Mouse (Mus musculus) lung, postnatal 36 days (tissue): Measurements from ENCODE around the gene Rhoh.
A peak's percentile ranks its signal among the peaks of the same experiment; 100 is the strongest.

Experiments
- DNase-seq: peaks from one replicate; pipeline ENCODE4 v3.0.0; 2022; ENCODE audit warnings: mixed read lengths

The Rhoh gene

GRCm38 (mm10) chr5:65860281-65861000 is 572 bp upstream of the Rhoh start:
- peak; percentile 55 for DNase-seq

DNA sequence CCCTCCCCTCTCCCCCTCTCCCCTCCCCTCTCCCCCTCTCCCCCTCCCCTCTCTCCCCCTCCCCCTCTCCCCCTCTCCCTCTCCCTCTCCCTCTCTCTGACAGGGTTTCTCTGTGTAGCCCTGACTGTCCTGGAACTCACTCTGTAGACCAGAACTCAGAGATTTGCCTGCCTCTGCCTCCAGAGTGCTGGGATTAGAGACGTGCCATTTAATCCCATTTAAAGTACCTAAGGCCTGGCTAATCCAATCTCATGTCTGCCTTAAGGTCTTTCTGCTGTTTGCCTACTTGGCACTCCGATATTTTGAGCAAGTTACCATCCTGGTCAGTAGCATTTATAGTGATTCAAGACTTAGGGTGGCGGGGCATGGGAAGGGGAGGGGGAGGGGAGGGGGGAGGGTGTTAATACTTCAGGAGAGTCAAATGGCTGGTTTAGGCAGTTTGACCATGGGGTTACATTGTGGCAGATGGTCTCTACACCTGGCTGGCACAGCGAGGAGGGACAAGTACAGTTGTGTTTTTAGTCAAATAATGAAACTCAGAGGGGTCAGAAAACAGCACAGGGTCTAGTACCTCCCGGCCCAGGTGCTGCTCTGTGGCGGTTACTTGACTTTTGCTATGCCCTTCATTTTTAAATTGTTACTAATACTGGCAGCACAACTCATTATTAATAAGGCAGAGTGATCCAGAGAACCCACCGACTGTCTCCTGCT is 1.4 kb downstream of the Rhoh start:
- DNase-seq = no peak

DNA sequence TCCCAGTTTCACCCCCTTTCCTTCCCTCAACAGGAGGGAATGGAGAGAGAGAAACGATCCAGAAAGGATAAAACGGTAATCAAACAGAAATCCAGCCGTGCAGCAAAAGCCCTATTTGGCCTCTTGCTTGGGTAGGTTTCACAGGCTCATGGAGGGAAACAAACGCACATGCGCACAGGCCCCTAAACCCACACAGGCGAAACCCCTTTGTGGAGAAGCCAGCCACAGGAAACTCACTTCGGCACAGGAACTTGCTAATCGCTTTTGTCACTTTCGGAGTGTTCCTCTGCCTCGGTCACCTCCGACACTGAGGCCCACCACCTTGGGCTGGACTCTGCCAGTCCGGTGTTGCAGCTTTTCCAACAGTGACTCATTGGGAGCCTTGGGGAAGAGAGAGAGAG is 2.3 kb downstream of the Rhoh start:
- DNase-seq = peak; percentile 72

DNA sequence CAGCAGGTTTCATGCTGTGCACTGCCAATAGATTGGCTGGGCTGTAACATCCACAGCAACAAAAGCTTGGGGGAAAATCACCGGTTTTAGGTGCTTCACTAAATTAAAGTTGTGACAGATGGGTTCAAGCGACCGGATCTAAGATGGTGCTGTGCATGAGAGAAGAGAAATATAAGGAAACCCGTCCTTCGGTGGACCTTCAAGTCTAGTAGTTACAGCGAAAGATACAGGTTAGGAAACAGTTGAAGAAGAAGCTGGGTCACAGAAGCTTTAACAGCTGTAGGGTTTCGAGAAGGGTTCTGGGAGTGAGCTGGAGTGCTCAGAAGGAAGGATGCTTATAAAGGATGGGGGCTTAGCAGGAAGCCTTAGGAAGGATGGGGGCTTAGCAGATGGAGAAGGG is 3.5 kb downstream of the Rhoh start:
- no peak for DNase-seq

- no peak for DNase-seq
Measured at GRCm38 (mm10) chr5:65864946-65865345, 3.9 kb downstream of the Rhoh start.

- no peak for DNase-seq
Measured at GRCm38 (mm10) chr5:65866591-65866990, 5.6 kb downstream of the Rhoh start.

GRCm38 (mm10) chr5:65867380-65868116 is 6.5 kb downstream of the Rhoh start:
- peak; percentile 59 for DNase-seq

DNA sequence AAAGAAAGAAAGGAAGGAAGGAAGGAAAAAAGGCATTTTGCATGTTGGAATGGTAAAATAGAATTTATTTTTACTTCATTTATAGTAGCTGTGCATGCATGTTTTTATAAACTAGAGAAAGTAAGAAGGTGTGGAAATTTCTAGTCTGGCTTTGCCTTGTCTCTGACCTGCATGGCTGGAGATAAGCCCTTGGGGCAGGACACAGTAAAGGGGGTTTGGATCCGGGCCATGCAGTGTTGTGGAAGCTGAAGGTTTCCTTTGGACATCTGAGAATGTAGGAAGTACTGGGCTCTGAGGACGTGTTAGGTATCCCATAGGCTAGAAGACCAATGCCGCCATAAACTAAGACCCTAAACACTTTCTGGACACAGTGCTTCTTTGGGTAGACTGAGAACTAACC is 7.4 kb downstream of the Rhoh start:
- DNase-seq = no peak

GRCm38 (mm10) chr5:65869660-65870059 is 8.6 kb downstream of the Rhoh start:
- DNase-seq = no peak

- DNase-seq = no peak
Measured at GRCm38 (mm10) chr5:65871276-65871875, 10.4 kb downstream of the Rhoh start.

DNA sequence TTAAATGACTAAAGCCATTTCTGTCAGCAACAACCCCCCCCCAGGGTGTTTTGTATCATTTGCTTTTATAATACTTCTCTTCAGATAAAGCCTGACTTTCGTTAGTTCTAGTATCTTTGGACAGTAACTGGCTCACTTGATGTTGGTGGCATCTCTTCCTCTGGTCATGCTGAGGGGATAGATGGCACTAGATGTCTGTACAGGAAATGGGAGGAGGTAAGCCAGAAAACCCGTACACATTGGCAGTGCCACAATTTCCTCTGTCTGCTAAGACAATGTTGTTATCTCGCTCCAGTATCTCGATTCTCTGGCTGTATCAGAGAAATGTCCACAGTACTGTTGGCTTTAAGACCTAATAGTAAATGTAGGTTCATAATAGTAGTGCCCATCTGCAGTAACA is 12.2 kb downstream of the Rhoh start:
- no peak for DNase-seq

DNA sequence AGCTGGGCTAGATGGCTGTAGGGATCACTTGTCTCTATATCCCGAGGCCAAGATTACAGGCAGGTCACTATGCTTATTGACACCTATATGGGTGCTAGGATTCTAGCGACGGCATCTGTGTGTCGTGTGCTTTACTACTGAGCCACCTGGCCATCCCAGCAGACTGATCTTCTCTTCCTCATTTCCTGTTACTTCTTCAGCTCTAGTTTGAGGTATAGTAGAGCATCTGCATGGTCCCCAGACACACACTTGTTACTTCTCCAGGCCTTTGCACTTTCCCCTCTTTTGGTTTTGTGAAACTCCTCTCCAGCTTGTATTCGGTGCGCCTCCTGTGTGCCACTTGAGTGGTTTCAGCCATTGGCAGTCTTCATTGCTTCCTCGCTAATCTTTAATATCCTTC is 14.3 kb downstream of the Rhoh start:
- DNase-seq = no peak

DNA sequence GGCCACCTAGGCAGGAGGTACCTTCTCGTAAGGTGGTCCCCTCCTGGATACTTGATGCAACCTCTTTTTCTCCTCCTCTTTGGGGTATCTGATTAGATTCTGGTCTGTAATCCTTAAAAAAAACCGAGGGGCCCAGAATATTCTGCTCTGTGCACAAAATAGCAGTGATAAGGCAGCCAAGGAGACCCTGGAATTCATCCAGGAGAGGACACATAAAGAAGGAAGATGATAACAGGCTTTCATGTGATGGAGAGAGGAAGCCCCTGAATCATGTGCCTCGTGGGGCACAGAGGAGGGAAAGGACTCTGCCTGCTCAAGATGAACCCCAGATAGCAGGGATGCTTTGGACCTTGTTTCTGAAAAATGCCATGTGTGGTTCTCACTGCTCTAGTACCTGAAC is 17.4 kb downstream of the Rhoh start:
- DNase-seq = no peak

DNA sequence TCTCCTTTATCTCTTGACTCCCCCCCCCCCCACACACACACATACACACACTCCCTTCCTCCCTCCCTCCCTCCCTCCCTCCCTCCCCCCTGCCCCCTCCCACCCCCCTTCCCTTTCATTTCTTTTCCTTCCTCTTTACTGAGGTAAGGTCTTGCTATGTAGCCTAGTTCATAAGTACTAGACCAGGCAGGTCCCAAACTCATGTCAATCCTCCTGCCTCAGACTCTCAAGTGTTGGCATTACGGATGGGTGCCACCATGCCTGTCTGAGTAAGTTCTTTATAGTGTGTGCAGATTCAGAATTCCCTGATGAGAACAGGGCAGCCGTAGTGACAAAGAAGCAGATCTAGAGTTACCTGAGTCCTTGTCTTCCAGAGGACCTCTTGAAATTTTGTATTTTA is 20.2 kb downstream of the Rhoh start:
- DNase-seq = no peak

- DNase-seq = no peak
Measured at GRCm38 (mm10) chr5:65882476-65883205, 21.6 kb downstream of the Rhoh start.

- peak; percentile 26 for DNase-seq
Measured at GRCm38 (mm10) chr5:65883355-65883754, 22.3 kb downstream of the Rhoh start.

GRCm38 (mm10) chr5:65885699-65886443 is 24.9 kb downstream of the Rhoh start:
- no peak for DNase-seq

- no peak for DNase-seq
Measured at GRCm38 (mm10) chr5:65888102-65888501, 27.1 kb downstream of the Rhoh start.

DNA sequence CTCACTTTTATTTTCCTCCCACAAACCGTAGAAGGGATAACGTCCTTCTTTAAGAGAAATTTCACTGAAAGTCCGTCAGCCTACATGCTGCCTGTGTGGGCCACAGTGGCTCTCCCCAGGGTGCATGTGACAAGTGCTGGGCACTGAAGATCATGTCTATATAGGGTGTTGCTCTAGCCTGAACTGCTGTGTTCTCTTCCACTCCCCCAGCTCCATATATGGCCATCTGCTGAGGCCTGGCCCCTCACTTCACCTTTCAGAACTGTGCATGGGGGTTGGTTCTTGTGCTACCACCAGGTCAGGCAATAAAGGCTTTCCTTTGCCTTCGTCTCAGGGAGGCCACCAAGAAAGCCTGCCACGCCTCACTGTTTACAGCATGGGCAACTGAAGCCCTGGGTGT is 28.0 kb downstream of the Rhoh start:
- peak; percentile 16 for DNase-seq

DNA sequence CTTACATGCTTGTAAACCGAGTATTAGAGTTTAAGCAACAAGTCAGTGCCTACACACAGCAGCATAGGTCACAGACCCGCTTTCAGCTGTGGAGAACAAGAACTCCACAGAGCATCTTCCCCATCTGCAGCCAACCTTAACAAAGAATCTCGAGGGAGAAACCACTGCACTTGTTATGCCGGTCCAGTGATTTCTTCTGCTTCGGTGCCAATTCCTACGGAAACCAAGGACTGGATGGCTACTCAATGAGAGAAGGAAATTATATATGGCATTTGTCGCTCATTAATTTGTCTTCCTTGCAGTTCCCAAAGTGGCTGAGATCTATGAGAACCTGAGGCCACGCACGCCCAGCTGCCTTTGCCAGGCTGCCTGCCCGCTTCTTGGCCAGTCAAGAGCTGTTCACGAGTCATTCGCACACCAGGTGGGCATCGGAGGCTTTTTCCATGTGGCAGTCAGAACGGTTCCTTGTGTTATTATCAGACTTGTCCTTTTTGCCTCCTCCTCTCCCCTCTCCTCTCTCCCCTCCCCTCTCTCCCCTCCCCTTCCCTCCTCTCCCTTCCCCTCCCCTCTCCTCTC is 30.3 kb downstream of the Rhoh start:
- DNase-seq = no peak

DNA sequence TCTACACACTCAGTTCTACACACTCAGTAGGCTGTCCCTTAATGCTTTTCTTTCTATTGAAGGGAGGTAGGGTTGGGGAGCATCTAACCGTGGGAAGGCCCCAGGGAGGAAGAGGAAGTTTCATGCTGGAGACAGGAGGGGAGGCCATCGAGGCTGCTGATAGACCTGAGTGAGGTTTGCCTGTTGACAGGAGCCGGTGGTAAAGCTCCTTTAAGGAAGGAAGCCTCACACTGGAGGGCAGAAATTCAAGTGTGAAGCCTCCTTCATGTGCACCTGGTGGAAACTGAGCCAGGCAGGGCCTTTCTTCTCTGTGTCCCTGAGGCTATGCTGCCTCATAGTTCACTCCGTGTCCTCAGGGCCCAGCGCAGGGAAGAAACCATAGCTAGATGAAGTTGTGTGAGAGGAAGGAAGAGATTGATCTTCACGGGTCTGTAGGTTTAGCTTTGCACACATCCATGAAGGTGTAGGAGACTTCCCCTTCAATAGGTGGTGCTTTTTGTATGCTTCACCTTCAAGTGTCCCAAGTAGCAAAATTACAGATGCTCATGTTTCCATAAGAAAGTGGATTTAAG is 34.2 kb downstream of the Rhoh start:
- no peak for DNase-seq
